10 mouse cellular contexts compared by ENCODE assay signal in genomic region chr12:86641763-86642162, GRCm38 (mm10). TPM values are rescaled to one million over a fixed set of nuclear protein-coding genes. Genes with fewer than 3 reads are reported as not detected.
DNase-seq lines count a peak whose midpoint lies in the region; ATAC-seq and TF ChIP-seq lines count a peak whose summit lies in the region.
"Had no signal": no experiment of that assay in that cellular context is flagged by ENCODE, and none has a peak within 500 bp of the region (broad histone marks: within the 10 kb centered on the region; RNA-seq: fewer than 3 reads in every experiment).

No protein-coding gene starts in this region.

- TF ChIP-seq POLR2A in heart, adult 2 months (IDR thresholded peaks at IDR 0.05; ENCODE audit: insufficient read depth, low read depth, low read length): no peak
- no peak for TF ChIP-seq POLR2A in brain, embryonic 14.5 days (IDR thresholded peaks at IDR 0.05; ENCODE audit: borderline replicate concordance, extremely low read depth, insufficient read depth, insufficient read length, poor library complexity, severe bottlenecking)

- TF ChIP-seq CTCF in heart, adult 2 months (IDR thresholded peaks at IDR 0.05): peak; percentile 77
- peak; percentile 77 for TF ChIP-seq CTCF in midbrain, postnatal 0 days (IDR thresholded peaks at IDR 0.05)
- peak; percentile 62; the same call in 1 of the 2 replicates for TF ChIP-seq CTCF in brain, embryonic 14.5 days (IDR thresholded peaks at IDR 0.05; ENCODE audit: borderline replicate concordance, extremely low read depth, insufficient read depth, insufficient read length)

- intact Hi-C loops in heart, adult 2 months (cut with DNase I): no loop called here
- intact Hi-C loops in heart, postnatal 25 days (cut with DNase I): loop anchor here (10.0 kb wide), 1 partner anchor 413 kb away; no protein-coding TSS in a partner anchor

- no peak overlapping the region for H3K27ac ChIP-seq in heart, adult 2 months
- H3K27ac ChIP-seq in midbrain, postnatal 0 days (ENCODE audit: low read depth, low read length): no peak overlapping the region
- no peak overlapping the region for H3K27ac ChIP-seq in midbrain, embryonic 15.5 days
- H3K27ac ChIP-seq: heart, embryonic 13.5 days; liver, embryonic 13.5 days had no signal

- no peak overlapping the region for H3K4me3 ChIP-seq in heart, adult 2 months
- no peak overlapping the region for H3K4me3 ChIP-seq in midbrain, postnatal 0 days (ENCODE audit: low read depth, low read length)
- no peak overlapping the region for H3K4me3 ChIP-seq in midbrain, embryonic 15.5 days
- H3K4me3 ChIP-seq: heart, embryonic 13.5 days; liver, embryonic 13.5 days had no signal

- no peak for ATAC-seq in midbrain, postnatal 0 days (ENCODE audit: low FRiP score)
- no peak for ATAC-seq in midbrain, embryonic 15.5 days (replicated peaks)

- WGBS in heart, adult 2 months: 50% methylated on average over 8 of the region's 8 CpGs
- 39% methylated on average over 8 of the region's 8 CpGs for WGBS in midbrain, postnatal 0 days
- 42% methylated on average over 8 of the region's 8 CpGs for WGBS in midbrain, embryonic 15.5 days

- H3K9me3 ChIP-seq in midbrain, postnatal 0 days (ENCODE audit: low read length): no peaks in the 10 kb centered on the region
- no peaks in the 10 kb centered on the region for H3K9me3 ChIP-seq in midbrain, embryonic 15.5 days
- H3K9me3 ChIP-seq: heart, embryonic 13.5 days; liver, embryonic 13.5 days had no signal

- no peak for DNase-seq in heart, adult 2 months
- no peak for DNase-seq in heart, postnatal 25 days (ENCODE audit: low spot score)
- peak; percentile 59 for DNase-seq in midbrain, postnatal 0 days (ENCODE audit: low spot score)
- DNase-seq in brain, embryonic 14.5 days (ENCODE audit: low read depth): peak; percentile 66
- peak; percentile 67 for DNase-seq in retina, postnatal 1 day
- DNase-seq in gastrocnemius, postnatal 4 days (ENCODE audit: low spot score in 2 of 2): no peak
- no peak for DNase-seq in heart, adult 11 months
- DNase-seq: liver, embryonic 13.5 days had no signal

- no peaks in the 10 kb centered on the region for H3K36me3 ChIP-seq in heart, adult 2 months (ENCODE audit: control insufficient read depth, insufficient read depth, low read length)
- H3K36me3 ChIP-seq in midbrain, postnatal 0 days (ENCODE audit: insufficient read depth, low read length): no peaks in the 10 kb centered on the region
- no peaks in the 10 kb centered on the region for H3K36me3 ChIP-seq in midbrain, embryonic 15.5 days (replicated peaks)
- H3K36me3 ChIP-seq: heart, embryonic 13.5 days; liver, embryonic 13.5 days had no signal

- no peak for TF ChIP-seq EP300 in heart, adult 2 months (IDR thresholded peaks at IDR 0.05; ENCODE audit: insufficient read depth, low read depth, low read length)

- H3K27me3 ChIP-seq in heart, adult 2 months (ENCODE audit: control insufficient read depth, insufficient read depth, low read length): no peaks in the 10 kb centered on the region
- H3K27me3 ChIP-seq in midbrain, postnatal 0 days (ENCODE audit: insufficient read depth, low read length): no peaks in the 10 kb centered on the region
- H3K27me3 ChIP-seq in midbrain, embryonic 15.5 days (replicated peaks): no peaks in the 10 kb centered on the region
- H3K27me3 ChIP-seq: heart, embryonic 13.5 days; liver, embryonic 13.5 days had no signal

- no peak overlapping the region for H3K9ac ChIP-seq in heart, adult 2 months (ENCODE audit: low read depth, low read length)
- H3K9ac ChIP-seq in midbrain, postnatal 0 days (replicated peaks; ENCODE audit: low read length, poor library complexity, severe bottlenecking): no peak overlapping the region
- no peak overlapping the region for H3K9ac ChIP-seq in midbrain, embryonic 15.5 days
- H3K9ac ChIP-seq: heart, embryonic 13.5 days; liver, embryonic 13.5 days had no signal

- H3K79me2 ChIP-seq in heart, adult 2 months (replicated peaks; ENCODE audit: control insufficient read depth, insufficient read depth, low read length): no peaks in the 10 kb centered on the region

- peaks cover 4% of the 10 kb centered on the region for H3K4me1 ChIP-seq in heart, adult 2 months (ENCODE audit: control insufficient read depth, insufficient read depth, low read length)
- peaks cover 5% of the 10 kb centered on the region; the same call in 1 of the 2 replicates for H3K4me1 ChIP-seq in midbrain, postnatal 0 days (ENCODE audit: insufficient read depth, low read length)
- H3K4me1 ChIP-seq in midbrain, embryonic 15.5 days: peaks cover 16% of the 10 kb centered on the region
- H3K4me1 ChIP-seq: liver, embryonic 13.5 days had no signal

- H3K4me2 ChIP-seq in midbrain, postnatal 0 days (ENCODE audit: low read depth, low read length, poor library complexity, severe bottlenecking): no peak overlapping the region
- no peak overlapping the region for H3K4me2 ChIP-seq in midbrain, embryonic 15.5 days
- H3K4me2 ChIP-seq: heart, embryonic 13.5 days; liver, embryonic 13.5 days had no signal

RNA-seq across cellular contexts. Expression of gene Vash1, which starts 36.7 kb away (rescaled TPM):
- 10 to 100 TPM; 10.0 to 14.8 TPM for total RNA-seq in heart, adult 2 months (2021)
- 6.4 and 9.3 TPM in 2 replicates for polyA plus RNA-seq in heart, adult 2 months (2012; rRNA removed)
- total RNA-seq in heart, postnatal 25 days (2021): 10 to 100 TPM; 19.4 to 21.0 TPM
- 84.3 and 89.4 TPM in 2 replicates for total RNA-seq in midbrain, postnatal 0 days (2014; rRNA removed)
- 20.3 and 25.4 TPM in 2 replicates for polyA plus RNA-seq in midbrain, postnatal 0 days (2015; fragmentation: Nextera tagmentation; extraction: Ambion mirVana)
- 36.6 and 41.6 TPM in 2 replicates for polyA plus RNA-seq in midbrain, embryonic 15.5 days (2015; fragmentation: Nextera tagmentation; extraction: Ambion mirVana)
- polyA plus RNA-seq in brain, embryonic 14.5 days (2012; rRNA removed): 41.9 and 59.6 TPM in 2 replicates
- 10 to 100 TPM; 58.1 to 58.7 TPM for total RNA-seq in gastrocnemius, postnatal 4 days (2021)

Comparison
In these comparisons a context has a peak if more than half of its experiments do, and no peak if none do; other contexts are left out.
1. DNase-seq: peak in midbrain, postnatal 0 days (single experiment), brain, embryonic 14.5 days (single experiment) and retina, postnatal 1 day (single experiment); none in heart, adult 2 months (0 of 2), heart, postnatal 25 days (single experiment), gastrocnemius, postnatal 4 days (0 of 2) and heart, adult 11 months (single experiment).
2. Peak in every context shown above with its lines, with median percentiles within 50 percentile points of each other: CTCF ChIP-seq.